Mouse (Mus musculus) bone marrow macrophage, adult 2 months (primary cell): ENCODE results near the gene Srgap3. TPM values are rescaled to one million over a fixed set of nuclear protein-coding genes. Genes with fewer than 3 reads are reported as not detected.

Source experiments
- H3K27ac ChIP-seq: 2 replicates; pipeline ENCODE4 v1.5.1; 2012; ENCODE audit warnings: low read depth, low read length; ENCODE audit not compliant: insufficient read depth
- H3K4me1 ChIP-seq: 2 replicates; pipeline ENCODE4 v1.6.1; 2012; ENCODE audit warnings: low read length; ENCODE audit not compliant: control insufficient read depth, insufficient read depth
- H3K4me3 ChIP-seq: 2 replicates; pipeline ENCODE4 v1.5.1; 2012; ENCODE audit warnings: mild to moderate bottlenecking, low read length, moderate library complexity; ENCODE audit not compliant: insufficient read depth
- CTCF ChIP-seq: IDR thresholded peaks from 2 replicates; pipeline ENCODE4 v1.5.1; 2012; ENCODE audit warnings: low read depth, mild to moderate bottlenecking, low read length, moderate library complexity
- POLR2A ChIP-seq: IDR thresholded peaks from 2 replicates; pipeline ENCODE4 v1.6.1; 2012; ENCODE audit warnings: mild to moderate bottlenecking, low read depth, low read length, borderline replicate concordance
- polyA plus RNA-seq: library from polyadenylated mRNA; stranded (reverse); fragments of >200 nt; gene quantifications from 2 replicates; pipeline ENCODE4 v1.2.4, GENCODE M21; 2012; ENCODE audit not compliant: missing spikeins, insufficient read depth, insufficient read length

Srgap3 gene
- polyA plus RNA-seq, 1 experiment = 2.9 TPM

- Histone ChIP-seq H3K4me1 (peaks cover 5% of the 10 kb centered on the region), H3K27ac (peak within 1 kb of the TSS; percentile 54), H3K4me3 (peak within 1 kb of the TSS; percentile 61)
- TF ChIP-seq POLR2A = no peak
- TF ChIP-seq CTCF = no peak
These were observed 250.8 kb downstream of the Srgap3 start, which contains the start of gene Rad18 for GRCm38 (mm10) chr6:112696056-112696950. TSS of gene Rad18 (minus strand) at chr6:112696686.

- Histone ChIP-seq H3K4me3 (no peak overlapping the region), H3K27ac (no peak overlapping the region), H3K4me1 (peaks cover 5% of the 10 kb centered on the region)
- TF ChIP-seq CTCF (no peak), POLR2A (no peak)
These were observed 252.6 kb downstream of the Srgap3 start for GRCm38 (mm10) chr6:112694492-112694891.

- TF ChIP-seq POLR2A (no peak), CTCF (no peak)
- peaks cover 7% of the 10 kb centered on the region for H3K4me1 ChIP-seq
- no peak overlapping the region for H3K27ac ChIP-seq
These were observed 255.5 kb downstream of the Srgap3 start for GRCm38 (mm10) chr6:112691523-112691922.

GRCm38 (mm10) chr6:112688033-112688432, 259.0 kb downstream of the Srgap3 start:
- no peak overlapping the region for H3K27ac ChIP-seq
- peaks cover 16% of the 10 kb centered on the region for H3K4me1 ChIP-seq
- H3K4me3 ChIP-seq = no peak overlapping the region
- no peak for TF ChIP-seq CTCF
- no peak for TF ChIP-seq POLR2A

More at GRCm38 (mm10) chr6:112691523-112691922, 255.5 kb downstream of the Srgap3 start:
- H3K4me3 ChIP-seq = no peak overlapping the region

DNA sequence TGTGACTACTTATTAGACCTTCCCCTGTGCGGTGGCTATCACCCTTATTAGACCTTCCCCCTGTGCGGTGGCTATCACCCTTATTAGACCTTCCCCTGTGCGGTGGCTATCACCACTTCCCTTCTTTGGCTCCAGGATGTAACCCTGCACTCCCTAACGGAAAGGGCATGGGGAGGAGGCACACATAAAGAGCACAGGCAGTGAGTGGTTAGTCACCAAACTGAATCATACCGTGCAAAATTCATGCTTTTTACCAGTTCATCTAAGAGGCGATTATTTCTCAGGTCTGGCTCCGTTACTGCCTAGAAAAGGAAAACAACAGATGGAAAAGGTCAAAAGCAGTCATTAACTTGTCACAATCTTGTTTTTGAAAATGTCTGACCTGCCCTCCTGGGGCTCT, 260.6 kb downstream of the Srgap3 start:
- no peak for TF ChIP-seq POLR2A
- no peak for TF ChIP-seq CTCF
- no peak overlapping the region for H3K27ac ChIP-seq
- H3K4me3 ChIP-seq = no peak overlapping the region
- H3K4me1 ChIP-seq = peaks cover 17% of the 10 kb centered on the region

DNA sequence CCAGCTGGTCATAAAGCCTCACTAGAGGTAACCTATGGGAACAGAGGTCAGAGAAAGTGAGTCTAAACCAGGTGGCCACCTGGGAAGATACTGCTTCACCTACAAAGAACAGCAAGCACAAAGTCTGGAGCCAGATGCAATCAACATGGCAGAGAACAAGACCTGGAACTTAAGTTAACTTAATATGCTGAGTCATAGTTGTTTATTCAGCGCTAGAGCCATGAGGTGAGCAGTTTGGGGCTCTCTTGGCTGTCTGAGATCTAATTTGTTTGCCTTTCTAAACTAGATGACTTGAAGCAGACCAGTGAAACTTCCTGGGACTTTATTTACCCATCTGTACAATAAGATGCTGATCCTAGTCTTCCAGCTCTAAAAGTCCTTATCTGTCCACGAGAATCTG, 263.0 kb downstream of the Srgap3 start:
- TF ChIP-seq POLR2A = no peak
- no peak for TF ChIP-seq CTCF
- H3K4me1 ChIP-seq = peaks cover 17% of the 10 kb centered on the region
- H3K27ac ChIP-seq = no peak overlapping the region
- no peak overlapping the region for H3K4me3 ChIP-seq

Other genes starting within 250 kb of the Srgap3 start
- 28.4 and 29.5 TPM in 2 replicates for gene Thumpd3, start 99.0 kb upstream of the Srgap3 start, polyA plus RNA-seq
- 60.6 and 63.7 TPM in 2 replicates for gene Setd5, start 130.1 kb upstream of the Srgap3 start, polyA plus RNA-seq
- 0.81 TPM in 1 of 2 replicates, not detected in the other for gene Lhfpl4, start 248.1 kb upstream of the Srgap3 start, polyA plus RNA-seq